Mouse (Mus musculus): ENCODE data around the gene Sh3bp5. TPM values are rescaled to one million over a fixed set of nuclear protein-coding genes. Genes with fewer than 3 reads are reported as not detected.

The Sh3bp5 gene
- polyA plus RNA-seq, 1 experiment = 72.9 TPM

GRCm38 (mm10) chr14:31374390-31374789 lies 61.5 kb downstream of the Sh3bp5 start:
- Histone ChIP-seq H3K4me1 (ENCODE audit: control insufficient read depth, insufficient read depth, low read length) (no peaks in the 10 kb centered on the region), H3K4me3 (replicated peaks; ENCODE audit: insufficient read depth, low read depth, low read length) (no peak overlapping the region), H3K27ac (ENCODE audit: insufficient read depth, low read length) (no peak overlapping the region), H3K27me3 (ENCODE audit: control insufficient read depth, insufficient read depth, low read length) (no peaks in the 10 kb centered on the region)
- DNase-seq = no peak
- no peak for TF ChIP-seq POLR2A (IDR thresholded peaks at IDR 0.05; ENCODE audit: borderline replicate concordance, insufficient read depth, low read length)
- TF ChIP-seq CTCF (IDR thresholded peaks at IDR 0.05; ENCODE audit: borderline replicate concordance, insufficient read depth, low read depth, low read length) = no peak
- WGBS = 91% methylated on average over 6 of the region's 6 CpGs

- WGBS = 89% methylated on average over 3 of the region's 3 CpGs
- DNase-seq = no peak
- no peak overlapping the region for H3K4me3 ChIP-seq (replicated peaks; ENCODE audit: insufficient read depth, low read depth, low read length)
- H3K27ac ChIP-seq (ENCODE audit: insufficient read depth, low read length) = no peak overlapping the region
- H3K4me1 ChIP-seq (ENCODE audit: control insufficient read depth, insufficient read depth, low read length) = no peaks in the 10 kb centered on the region
- no peak for TF ChIP-seq POLR2A (IDR thresholded peaks at IDR 0.05; ENCODE audit: borderline replicate concordance, insufficient read depth, low read length)
- no peak for TF ChIP-seq CTCF (IDR thresholded peaks at IDR 0.05; ENCODE audit: borderline replicate concordance, insufficient read depth, low read depth, low read length)
- no peaks in the 10 kb centered on the region for H3K27me3 ChIP-seq (ENCODE audit: control insufficient read depth, insufficient read depth, low read length)
Measured at GRCm38 (mm10) chr14:31369377-31369776, 66.5 kb downstream of the Sh3bp5 start.

GRCm38 (mm10) chr14:31367951-31368350 lies 67.9 kb downstream of the Sh3bp5 start:
- no peaks in the 10 kb centered on the region for H3K27me3 ChIP-seq (ENCODE audit: control insufficient read depth, insufficient read depth, low read length)
- H3K4me3 ChIP-seq (replicated peaks; ENCODE audit: insufficient read depth, low read depth, low read length) = no peak overlapping the region
- WGBS = 95% methylated on average over 7 of the region's 7 CpGs
- H3K27ac ChIP-seq (ENCODE audit: insufficient read depth, low read length) = no peak overlapping the region
- H3K4me1 ChIP-seq (ENCODE audit: control insufficient read depth, insufficient read depth, low read length) = no peaks in the 10 kb centered on the region
- no peak for DNase-seq
- TF ChIP-seq CTCF (IDR thresholded peaks at IDR 0.05; ENCODE audit: borderline replicate concordance, insufficient read depth, low read depth, low read length) = no peak
- no peak for TF ChIP-seq POLR2A (IDR thresholded peaks at IDR 0.05; ENCODE audit: borderline replicate concordance, insufficient read depth, low read length)

- DNase-seq = peak; percentile 76 to 83
- no peak for TF ChIP-seq POLR2A (IDR thresholded peaks at IDR 0.05; ENCODE audit: borderline replicate concordance, insufficient read depth, low read length)
- TF ChIP-seq CTCF (IDR thresholded peaks at IDR 0.05; ENCODE audit: borderline replicate concordance, insufficient read depth, low read depth, low read length) = peak; percentile 76
- Histone ChIP-seq H3K27ac (ENCODE audit: insufficient read depth, low read length) (no peak overlapping the region), H3K27me3 (ENCODE audit: control insufficient read depth, insufficient read depth, low read length) (no peaks in the 10 kb centered on the region), H3K4me1 (ENCODE audit: control insufficient read depth, insufficient read depth, low read length) (no peaks in the 10 kb centered on the region), H3K4me3 (replicated peaks; ENCODE audit: insufficient read depth, low read depth, low read length) (no peak overlapping the region)
Measured at GRCm38 (mm10) chr14:31365350-31365749, 70.5 kb downstream of the Sh3bp5 start.

GRCm38 (mm10) chr14:31364589-31364988 lies 71.3 kb downstream of the Sh3bp5 start:
- DNase-seq = no peak
- no peaks in the 10 kb centered on the region for H3K27me3 ChIP-seq (ENCODE audit: control insufficient read depth, insufficient read depth, low read length)
- no peak overlapping the region for H3K4me3 ChIP-seq (replicated peaks; ENCODE audit: insufficient read depth, low read depth, low read length)
- 99% methylated on average over 4 of the region's 4 CpGs for WGBS
- H3K4me1 ChIP-seq (ENCODE audit: control insufficient read depth, insufficient read depth, low read length) = no peaks in the 10 kb centered on the region
- no peak overlapping the region for H3K27ac ChIP-seq (ENCODE audit: insufficient read depth, low read length)
- TF ChIP-seq CTCF (IDR thresholded peaks at IDR 0.05; ENCODE audit: borderline replicate concordance, insufficient read depth, low read depth, low read length) (no peak), POLR2A (IDR thresholded peaks at IDR 0.05; ENCODE audit: borderline replicate concordance, insufficient read depth, low read length) (no peak)

GRCm38 (mm10) chr14:31362236-31362635 lies 73.6 kb downstream of the Sh3bp5 start:
- TF ChIP-seq POLR2A (IDR thresholded peaks at IDR 0.05; ENCODE audit: borderline replicate concordance, insufficient read depth, low read length) (no peak), CTCF (IDR thresholded peaks at IDR 0.05; ENCODE audit: borderline replicate concordance, insufficient read depth, low read depth, low read length) (no peak)
- H3K4me3 ChIP-seq (replicated peaks; ENCODE audit: insufficient read depth, low read depth, low read length) = no peak overlapping the region
- no peak overlapping the region for H3K27ac ChIP-seq (ENCODE audit: insufficient read depth, low read length)
- no peak for DNase-seq
- 99% methylated on average over 2 of the region's 2 CpGs for WGBS
- no peaks in the 10 kb centered on the region for H3K27me3 ChIP-seq (ENCODE audit: control insufficient read depth, insufficient read depth, low read length)
- no peaks in the 10 kb centered on the region for H3K4me1 ChIP-seq (ENCODE audit: control insufficient read depth, insufficient read depth, low read length)

- 90% methylated on average over 1 of the region's 1 CpGs for WGBS
- TF ChIP-seq POLR2A (IDR thresholded peaks at IDR 0.05; ENCODE audit: borderline replicate concordance, insufficient read depth, low read length) (no peak), CTCF (IDR thresholded peaks at IDR 0.05; ENCODE audit: borderline replicate concordance, insufficient read depth, low read depth, low read length) (no peak)
Measured at GRCm38 (mm10) chr14:31345367-31345766, 90.5 kb downstream of the Sh3bp5 start.

GRCm38 (mm10) chr14:31343241-31343640 lies 92.6 kb downstream of the Sh3bp5 start:
- peaks cover 6% of the 10 kb centered on the region for H3K4me1 ChIP-seq (ENCODE audit: control insufficient read depth, insufficient read depth, low read length)
- TF ChIP-seq CTCF (IDR thresholded peaks at IDR 0.05; ENCODE audit: borderline replicate concordance, insufficient read depth, low read depth, low read length) (no peak), POLR2A (IDR thresholded peaks at IDR 0.05; ENCODE audit: borderline replicate concordance, insufficient read depth, low read length) (no peak)
- no peak overlapping the region for H3K27ac ChIP-seq (ENCODE audit: insufficient read depth, low read length)
- 73% methylated on average over 8 of the region's 8 CpGs for WGBS
- H3K4me3 ChIP-seq (replicated peaks; ENCODE audit: insufficient read depth, low read depth, low read length) = no peak overlapping the region
- DNase-seq = no peak
- H3K27me3 ChIP-seq (ENCODE audit: control insufficient read depth, insufficient read depth, low read length) = no peaks in the 10 kb centered on the region

More at GRCm38 (mm10) chr14:31345367-31345766, 90.5 kb downstream of the Sh3bp5 start:
- Histone ChIP-seq H3K4me3 (replicated peaks; ENCODE audit: insufficient read depth, low read depth, low read length) (no peak overlapping the region), H3K4me1 (ENCODE audit: control insufficient read depth, insufficient read depth, low read length) (no peaks in the 10 kb centered on the region), H3K27ac (ENCODE audit: insufficient read depth, low read length) (no peak overlapping the region), H3K27me3 (ENCODE audit: control insufficient read depth, insufficient read depth, low read length) (no peaks in the 10 kb centered on the region)
- DNase-seq = no peak

All from cerebellum, adult 2 months (tissue).